Mouse (Mus musculus) adrenal gland, postnatal 14 days (tissue): ENCODE measurements around the gene Vmn1r205. TPM values are rescaled to one million over a fixed set of nuclear protein-coding genes. Genes with fewer than 3 reads are reported as not detected.
"Not testable (repeated sequence)": the region's sequence is repeated elsewhere in the genome, so short reads cannot be mapped to it uniquely, and the experiment has no call there.

Source experiments
- DNase-seq: peaks from one replicate; pipeline ENCODE4 v3.0.0; 2021; ENCODE audit warnings: mixed read lengths
- long read RNA-seq, 2 experiments: library from polyadenylated mRNA; stranded (forward); transcript quantifications; one replicate each; pipeline ENCODE4 v2.0.0; 2021
- total RNA-seq: library from RNA; stranded (reverse); gene quantifications from 2 replicates; pipeline ENCODE4 v1.2.3, GENCODE M21; 2021

Gene Vmn1r205
- not detected in 2 replicates for total RNA-seq
- long read RNA-seq, experiment 1 = 0 reads
- long read RNA-seq, experiment 2 = 0 reads

GRCm38 (mm10) chr13:22592900-22593299 lies at the start of gene Vmn1r205:
Gene Vmn1r205 (minus strand): TSS chr13:22593000.
- no peak for DNase-seq

- not testable (repeated sequence) for DNase-seq
These were observed 31.4 kb upstream of the Vmn1r205 start, which contains the start of gene Vmn1r206 for GRCm38 (mm10) chr13:22624151-22624550. Gene Vmn1r206 (minus strand): TSS chr13:22624251.

- not testable (repeated sequence) for DNase-seq
These were observed 9.5 kb downstream of the Vmn1r205 start for GRCm38 (mm10) chr13:22583336-22583735.

- not testable (repeated sequence) for DNase-seq
These were observed 17.9 kb downstream of the Vmn1r205 start for GRCm38 (mm10) chr13:22574911-22575310.

- DNase-seq = not testable (repeated sequence)
These were observed 39.9 kb downstream of the Vmn1r205 start, which contains the start of gene Vmn1r204 for GRCm38 (mm10) chr13:22552898-22553297. Gene Vmn1r204 (plus strand): TSS chr13:22553198.

Other genes starting within 250 kb of the Vmn1r205 start
- gene Vmn1r198, start 242.6 kb downstream of the Vmn1r205 start, total RNA-seq = not detected in 2 replicates
- gene Vmn1r199, start 213.2 kb downstream of the Vmn1r205 start, total RNA-seq = not detected in 2 replicates
- gene Vmn1r200, start 202.6 kb downstream of the Vmn1r205 start, total RNA-seq = not detected in 2 replicates
- gene Vmn1r201, start 121.1 kb downstream of the Vmn1r205 start, total RNA-seq = not detected in 2 replicates
- not detected in 2 replicates for gene Vmn1r202, start 87.6 kb downstream of the Vmn1r205 start, total RNA-seq
- not detected in 2 replicates for gene Vmn1r203, start 74.9 kb downstream of the Vmn1r205 start, total RNA-seq
- not detected in 2 replicates for gene Vmn1r204, start 39.8 kb downstream of the Vmn1r205 start, total RNA-seq
- gene Vmn1r206, start 31.3 kb upstream of the Vmn1r205 start, total RNA-seq = not detected in 2 replicates
- not detected in 2 replicates for gene Vmn1r207-ps, start 136.6 kb upstream of the Vmn1r205 start, total RNA-seq
- not detected in 2 replicates for gene Vmn1r208, start 184.4 kb upstream of the Vmn1r205 start, total RNA-seq
- gene Vmn1r209, start 216.7 kb upstream of the Vmn1r205 start, total RNA-seq = not detected in 2 replicates
- not detected in 2 replicates for gene Vmn1r210, start 238.3 kb upstream of the Vmn1r205 start, total RNA-seq